Mouse (Mus musculus) activated CD4-positive, CD25-positive, alpha-beta regulatory T cell, adult 4 months (primary cell): ENCODE data around the gene Smim13. TPM values are rescaled to one million over a fixed set of nuclear protein-coding genes. Genes with fewer than 3 reads are reported as not detected.
"Not testable (repeated sequence)": the region's sequence is repeated elsewhere in the genome, so short reads cannot be mapped to it uniquely, and the experiment has no call there.

Experiments
- ATAC-seq: one replicate; pipeline ENCODE4 v1.8.0; 2017
- polyA plus RNA-seq, 2 experiments: library from polyadenylated mRNA; unstranded; fragments of 100-300 nt; shearing (Covaris generic); gene quantifications; one replicate each; pipeline ENCODE4 v1.2.1; 2017

Gene Smim13
- polyA plus RNA-seq, 2 experiments from 2014 or later = 3.7 to 3.8 TPM

DNA sequence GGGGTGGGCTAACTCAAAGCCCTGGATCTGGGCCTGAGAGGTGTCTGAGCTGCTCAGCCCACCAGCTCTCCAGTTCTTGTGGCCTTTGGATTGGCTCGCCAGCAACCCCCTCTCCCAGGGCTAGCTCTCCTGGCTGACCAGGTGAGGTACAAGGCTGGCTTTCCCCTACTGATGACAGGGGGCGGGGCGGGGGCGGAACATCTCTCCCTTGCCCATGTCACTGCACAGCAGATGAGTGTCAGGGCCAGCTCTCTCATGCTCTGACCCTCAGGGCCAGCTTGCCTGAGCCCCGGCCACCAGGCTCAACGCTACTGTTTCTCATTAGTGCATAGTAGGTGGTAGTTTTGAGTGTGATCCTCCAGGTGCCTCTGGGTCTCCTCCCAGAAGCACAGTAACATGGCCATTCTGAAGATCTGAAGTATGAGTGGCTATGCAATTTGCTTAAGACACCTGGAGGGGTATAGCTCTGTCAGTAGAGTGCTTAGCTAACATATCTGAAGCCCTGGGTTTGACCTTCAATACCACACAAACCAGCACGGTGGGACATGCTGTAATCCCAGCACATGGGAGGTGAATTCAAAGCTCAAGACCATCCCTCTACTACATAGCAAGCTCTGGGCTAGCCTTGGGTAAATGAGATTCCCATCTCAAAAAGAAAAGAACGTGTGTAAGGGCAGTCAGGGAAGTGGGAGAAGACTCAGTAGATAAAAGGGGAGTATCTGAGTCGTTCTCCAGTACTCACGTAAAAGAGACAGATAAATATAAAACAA is 11.4 kb upstream of the Smim13 start:
- ATAC-seq = no peak

DNA sequence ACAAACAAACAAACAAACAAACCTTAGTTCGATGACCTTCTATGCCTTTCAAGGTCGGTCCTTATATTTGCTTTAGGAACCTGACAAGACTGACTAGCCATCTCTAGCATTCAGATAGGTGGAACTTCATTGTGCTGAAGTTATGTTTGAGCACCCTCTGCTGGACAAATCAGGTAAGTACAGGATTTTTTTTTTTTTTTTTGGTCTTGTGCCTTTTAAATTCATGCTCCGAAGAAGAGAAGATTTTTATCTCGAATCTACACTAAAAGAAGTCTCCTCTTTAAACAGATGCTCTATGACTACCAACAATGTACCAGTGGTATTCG is 10.9 kb upstream of the Smim13 start:
- ATAC-seq = no peak

DNA sequence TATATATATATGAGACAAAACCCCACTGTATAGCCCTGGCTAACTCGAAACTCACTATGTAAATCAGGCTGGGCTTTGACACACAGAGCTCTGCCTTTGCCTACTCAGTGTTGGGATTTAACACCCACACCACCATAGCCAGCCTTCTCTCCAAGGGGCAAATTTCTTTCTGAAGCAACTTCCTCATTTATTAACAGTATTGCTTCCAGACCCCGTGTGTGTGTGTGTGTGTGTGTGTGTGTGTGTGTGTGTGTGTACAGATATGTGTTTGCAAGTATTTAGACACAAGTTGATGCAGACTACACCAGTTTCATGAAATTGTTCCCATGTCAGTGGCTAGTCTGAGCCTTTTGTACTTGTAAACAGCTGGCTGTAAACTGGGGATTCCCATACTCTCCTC is 8.1 kb upstream of the Smim13 start:
- no peak for ATAC-seq

DNA sequence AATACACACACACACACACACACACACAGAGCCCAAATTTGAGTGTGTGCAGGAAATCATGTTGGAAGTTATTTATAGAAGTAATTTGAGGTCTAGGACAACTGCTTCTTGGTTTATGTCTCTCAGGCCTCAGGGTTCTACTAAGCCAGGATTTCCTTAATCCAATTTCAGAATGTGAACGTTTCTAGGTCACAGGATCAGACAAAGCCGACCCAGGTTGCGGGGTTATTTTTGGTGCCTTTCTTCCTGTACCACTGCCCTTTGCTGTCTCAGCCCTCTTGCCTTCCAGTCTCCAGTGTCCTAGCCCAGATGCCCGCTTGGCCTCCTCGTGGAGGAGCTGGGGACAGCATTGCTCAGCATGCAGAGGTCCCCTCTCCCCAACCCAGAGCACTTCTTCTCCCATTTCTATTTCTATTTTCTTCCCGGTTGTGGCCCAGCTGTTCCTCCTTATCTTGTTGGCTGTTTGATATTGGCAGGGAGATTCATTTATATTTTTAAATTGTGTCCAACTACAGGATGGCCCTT is 5.3 kb upstream of the Smim13 start:
- no peak for ATAC-seq

DNA sequence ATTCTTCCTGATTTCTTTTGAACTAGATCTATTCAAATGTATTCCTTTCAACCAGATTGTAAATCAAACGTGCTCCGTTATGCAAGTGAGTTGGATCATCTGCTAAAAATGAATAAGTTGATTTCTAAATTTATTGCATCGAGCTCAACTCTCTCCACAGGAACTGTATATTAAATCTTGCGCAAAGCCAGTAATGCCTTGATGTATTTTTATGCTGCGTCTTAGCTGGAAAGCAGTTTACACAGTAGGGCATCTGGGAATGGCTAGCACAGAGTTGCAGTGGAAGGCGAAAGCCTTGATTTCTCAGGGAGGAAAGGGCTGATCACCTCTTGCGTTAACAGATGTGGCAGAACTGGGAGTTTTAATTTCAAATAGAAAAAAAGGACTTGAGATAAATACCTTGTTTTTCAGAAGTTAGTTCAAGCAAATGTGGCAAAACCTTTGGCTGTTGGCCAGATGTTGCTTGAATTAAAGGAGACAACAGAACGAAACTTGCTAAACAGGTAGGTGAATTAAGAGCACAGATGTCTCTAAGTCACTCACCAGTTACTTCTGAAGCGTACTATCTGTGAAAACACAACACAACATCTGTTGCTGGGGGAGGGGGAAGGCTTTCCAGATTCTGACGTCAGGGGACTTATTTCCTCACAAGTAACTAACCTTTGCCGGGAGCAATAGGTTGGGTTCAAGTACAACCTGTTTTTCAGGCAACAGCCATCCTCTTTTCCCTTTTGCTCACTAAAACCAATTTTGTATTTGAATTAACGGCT is 708 bp upstream of the Smim13 start:
- no peak for ATAC-seq

DNA sequence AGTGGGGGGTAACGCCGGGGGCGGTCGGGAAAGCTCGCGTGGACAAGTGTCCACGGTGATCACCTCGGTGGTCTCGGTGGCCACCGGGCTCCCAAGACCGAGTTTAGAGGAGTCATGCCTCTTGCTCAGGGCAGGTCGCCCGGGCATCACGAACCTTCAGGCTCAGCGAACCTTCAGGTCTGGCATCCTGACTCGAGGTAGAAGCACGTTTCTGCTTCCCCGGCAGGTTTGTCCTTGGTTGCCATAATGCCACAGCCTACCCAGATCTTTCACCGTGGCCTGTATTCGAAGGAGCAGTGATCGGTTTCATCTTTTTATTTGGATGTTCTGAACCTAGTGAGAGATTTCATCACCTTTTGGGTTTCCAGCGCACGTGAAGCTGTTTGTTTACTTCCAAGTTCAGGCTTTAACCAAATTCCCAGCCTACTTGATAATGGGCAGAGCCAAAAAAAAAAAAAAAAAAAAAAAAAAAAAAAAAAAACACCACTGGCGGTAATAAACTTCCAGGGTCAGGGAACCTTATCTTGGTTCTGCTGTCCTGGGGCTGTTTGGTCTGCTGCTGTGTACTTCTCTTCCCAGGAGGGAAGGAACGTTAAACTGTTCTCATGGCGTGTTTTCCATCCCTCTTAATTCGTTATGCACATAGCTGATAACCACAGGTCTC is 806 bp downstream of the Smim13 start:
- no peak for ATAC-seq

DNA sequence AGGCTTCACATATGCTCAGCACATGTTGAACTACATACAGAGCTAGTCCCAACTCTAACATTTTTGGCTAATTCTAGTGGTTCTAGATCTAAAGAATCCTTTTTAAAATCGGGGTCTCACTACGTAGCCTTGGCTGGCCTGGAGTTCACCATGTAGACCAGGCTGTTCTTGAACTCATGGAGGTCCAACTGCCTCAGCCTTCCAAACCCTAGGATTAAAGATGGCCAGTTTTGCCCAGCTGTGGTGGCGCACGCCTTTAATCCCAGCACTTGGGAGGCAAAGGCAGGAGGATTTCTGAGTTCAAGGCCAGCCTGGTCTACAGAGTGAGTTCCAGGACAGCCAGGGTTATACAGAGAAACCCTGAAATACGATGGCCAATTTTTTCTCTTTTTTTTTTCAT is 1.6 kb downstream of the Smim13 start:
- ATAC-seq = not testable (repeated sequence)

DNA sequence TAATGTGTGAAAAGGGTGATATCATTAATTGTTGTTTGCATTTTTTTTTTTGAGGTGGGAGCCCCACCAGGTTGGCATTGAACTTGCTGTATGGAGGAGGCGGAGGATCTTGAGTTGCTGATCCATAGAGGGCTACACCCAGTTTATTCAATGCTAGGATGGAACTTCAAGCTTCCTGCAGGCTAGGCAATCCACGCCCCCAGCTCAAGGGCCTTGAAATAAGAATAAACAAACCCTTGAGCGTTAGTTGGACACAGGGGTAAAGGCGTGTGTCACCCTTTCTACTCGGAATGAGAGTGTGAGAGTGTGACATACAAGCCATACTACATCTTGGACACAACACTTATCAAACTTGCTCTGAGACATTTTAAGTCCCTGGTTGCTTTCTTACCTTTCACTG is 2.0 kb downstream of the Smim13 start:
- ATAC-seq = no peak

DNA sequence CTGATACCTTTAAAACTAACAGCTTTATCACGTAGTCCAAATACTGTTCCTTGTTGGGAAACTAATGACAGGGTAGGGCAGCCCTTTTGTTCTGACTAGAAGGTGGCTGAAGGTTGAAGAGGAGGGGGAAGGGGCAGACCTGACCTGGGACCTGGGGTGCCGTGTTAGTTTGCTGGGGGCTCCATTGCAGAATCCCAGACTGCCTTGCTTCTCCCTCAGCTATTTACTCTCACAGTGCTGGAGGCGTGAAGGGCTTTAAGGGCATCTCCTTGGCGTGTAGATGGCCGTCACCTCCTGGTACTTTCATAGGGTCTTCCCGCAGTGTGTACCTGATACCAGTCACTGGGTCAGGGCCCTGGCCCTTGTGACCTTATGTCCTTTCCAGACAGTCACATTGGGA is 2.5 kb downstream of the Smim13 start:
- no peak for ATAC-seq

DNA sequence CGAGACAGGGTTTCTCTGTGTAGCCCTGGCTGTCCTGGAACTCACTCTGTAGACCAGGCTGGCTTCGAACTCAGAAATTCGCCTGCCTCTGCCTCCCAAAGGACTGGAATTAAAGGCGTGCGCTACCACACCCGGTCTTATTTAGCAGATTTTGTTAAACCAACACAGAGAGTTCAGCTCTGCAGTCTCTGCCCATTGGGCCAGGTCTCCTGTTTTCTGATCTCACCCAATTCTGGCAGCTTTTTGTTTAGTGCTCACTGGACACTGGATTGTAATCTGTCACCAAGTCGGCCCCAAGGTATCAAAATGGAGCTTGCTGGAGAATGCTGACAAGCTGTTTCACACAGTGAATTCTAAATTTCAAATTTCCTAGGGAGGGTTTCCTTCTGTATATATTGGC is 3.1 kb downstream of the Smim13 start:
- ATAC-seq = no peak

DNA sequence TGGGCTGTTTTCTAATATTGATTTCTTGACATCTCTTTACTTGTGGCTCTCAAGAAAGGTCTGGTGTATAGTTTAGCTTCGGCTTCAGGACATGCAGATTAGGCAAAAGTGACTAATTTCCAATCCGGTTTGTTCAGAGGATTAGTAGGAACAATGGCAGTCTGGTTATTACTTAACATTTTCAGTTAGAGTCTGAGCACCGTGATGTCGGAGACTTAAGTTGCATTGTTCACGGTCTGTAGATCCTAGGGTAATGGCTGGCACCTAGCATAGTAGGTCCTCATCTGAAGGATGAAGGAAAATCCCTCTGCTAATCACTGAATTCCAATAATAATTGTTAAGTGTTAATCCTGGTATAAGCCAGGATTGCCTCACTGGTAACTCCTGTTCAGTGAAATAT is 6.5 kb downstream of the Smim13 start:
- ATAC-seq = no peak

DNA sequence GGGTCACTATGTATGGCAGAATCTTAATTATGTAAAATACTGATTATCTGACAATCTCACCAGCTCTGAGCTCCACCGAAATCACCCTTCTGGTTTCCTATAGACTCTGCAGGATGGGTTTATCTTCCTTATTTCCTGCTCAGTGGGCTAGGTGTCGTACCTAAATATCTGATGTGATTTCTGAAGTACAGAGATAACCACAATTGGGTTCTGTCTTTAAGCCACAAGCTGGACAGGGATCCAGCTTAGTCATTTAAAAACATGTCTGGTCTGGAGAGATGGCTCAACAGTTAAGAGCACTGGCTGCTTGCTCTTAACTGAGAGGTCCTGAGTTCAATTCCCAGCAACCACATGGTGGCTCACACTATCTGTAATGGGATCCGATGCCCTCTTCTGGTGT is 7.3 kb downstream of the Smim13 start:
- no peak for ATAC-seq

DNA sequence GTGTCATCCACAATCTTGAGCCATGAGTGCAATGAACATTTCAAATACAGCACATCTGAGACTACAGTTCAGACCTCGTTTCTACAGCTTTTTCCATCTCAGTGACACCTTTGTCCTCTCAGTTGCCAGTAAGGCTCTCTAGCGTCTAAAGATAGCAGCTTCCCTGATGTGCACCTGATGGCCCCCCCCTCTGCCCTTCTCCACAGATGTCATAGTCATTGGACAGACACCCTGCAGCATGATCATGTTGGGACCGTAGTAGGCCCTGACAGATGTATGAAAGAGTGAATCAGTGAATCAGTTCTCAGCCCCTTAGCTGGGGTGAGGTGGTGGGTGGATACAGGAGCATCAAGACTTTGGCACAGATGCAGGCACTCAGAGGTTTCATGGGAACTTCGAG is 8.2 kb downstream of the Smim13 start:
- ATAC-seq = no peak

DNA sequence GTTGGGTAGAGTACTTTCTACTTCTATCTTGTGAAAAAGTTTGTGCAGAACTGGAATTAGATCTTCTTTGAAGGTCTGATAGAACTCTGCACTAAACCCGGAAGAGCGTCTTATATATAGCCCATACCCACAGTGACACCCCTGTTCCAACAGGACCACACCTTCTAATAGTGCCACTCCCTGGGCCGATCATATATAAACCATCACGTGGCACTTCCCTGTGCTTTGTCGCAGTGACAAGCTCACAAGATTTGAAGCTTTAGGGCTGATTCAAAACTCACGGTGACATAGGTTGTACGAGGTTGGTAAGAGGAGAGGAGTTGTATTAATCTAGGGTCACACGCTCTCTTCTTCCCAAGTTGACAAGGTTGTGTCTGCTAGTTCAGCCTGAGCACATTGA is 12.0 kb downstream of the Smim13 start:
- not testable (repeated sequence) for ATAC-seq

DNA sequence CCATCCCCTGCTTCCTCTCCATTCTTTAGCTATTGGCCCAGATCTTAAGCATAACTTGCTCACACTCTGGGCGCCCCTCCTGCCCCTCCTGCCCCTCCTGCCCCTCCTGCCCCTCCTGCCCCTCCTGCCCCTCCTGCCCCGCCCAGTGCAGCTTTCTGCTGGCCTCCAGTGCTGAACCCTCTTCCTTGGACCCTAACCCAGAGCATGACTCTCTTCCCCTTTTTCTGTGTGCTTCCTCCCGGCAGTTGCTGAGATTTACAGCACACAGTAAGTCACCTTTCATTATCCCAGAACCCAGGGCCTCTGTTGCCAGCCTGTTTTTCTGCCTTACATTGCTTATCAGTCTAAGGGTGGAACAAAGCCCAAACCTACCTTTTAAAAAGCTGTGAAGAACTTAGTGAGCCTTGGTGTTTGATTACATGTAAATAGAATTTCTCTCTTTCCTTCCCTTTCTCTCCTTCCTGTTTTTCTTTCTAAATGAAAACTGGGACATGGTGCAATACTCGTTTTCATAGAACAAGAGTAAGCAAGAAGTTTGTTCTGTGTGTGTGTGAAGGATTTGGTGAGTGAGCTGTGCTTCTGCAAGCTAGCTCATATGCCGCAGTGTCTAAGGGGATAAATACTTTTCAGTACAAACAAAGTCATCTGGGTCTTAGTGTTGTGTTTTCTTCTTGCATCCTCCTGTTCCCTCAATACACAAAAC is 13.8 kb downstream of the Smim13 start:
- ATAC-seq = no peak

DNA sequence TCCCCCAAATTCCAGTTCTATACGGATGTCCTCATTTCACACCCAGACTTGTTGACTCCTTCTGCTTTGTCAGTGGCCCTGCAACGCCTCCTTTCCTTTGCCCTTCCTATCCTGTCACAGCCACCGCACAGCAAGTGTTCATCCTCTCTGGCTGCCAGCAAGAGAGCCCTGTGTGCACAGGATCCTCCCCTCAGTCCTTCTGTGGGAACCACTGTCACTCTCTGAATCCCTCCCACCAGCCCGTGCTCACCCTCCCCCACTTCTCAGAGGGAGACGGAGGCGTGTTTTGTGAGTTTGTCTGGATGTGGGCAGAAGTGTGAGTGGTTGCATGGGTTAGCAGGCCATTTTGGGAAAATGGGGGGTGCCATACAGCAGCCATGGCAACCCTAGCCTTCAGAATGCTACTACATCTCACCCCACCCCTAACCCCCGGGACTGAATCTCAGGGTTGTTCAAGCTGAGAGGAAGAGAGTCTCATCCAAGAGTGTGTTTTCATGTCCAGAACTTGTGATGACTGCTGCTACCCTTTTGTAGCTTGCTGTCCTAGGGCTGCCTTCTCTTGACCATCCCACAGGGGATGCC is 18.3 kb downstream of the Smim13 start:
- ATAC-seq = no peak

DNA sequence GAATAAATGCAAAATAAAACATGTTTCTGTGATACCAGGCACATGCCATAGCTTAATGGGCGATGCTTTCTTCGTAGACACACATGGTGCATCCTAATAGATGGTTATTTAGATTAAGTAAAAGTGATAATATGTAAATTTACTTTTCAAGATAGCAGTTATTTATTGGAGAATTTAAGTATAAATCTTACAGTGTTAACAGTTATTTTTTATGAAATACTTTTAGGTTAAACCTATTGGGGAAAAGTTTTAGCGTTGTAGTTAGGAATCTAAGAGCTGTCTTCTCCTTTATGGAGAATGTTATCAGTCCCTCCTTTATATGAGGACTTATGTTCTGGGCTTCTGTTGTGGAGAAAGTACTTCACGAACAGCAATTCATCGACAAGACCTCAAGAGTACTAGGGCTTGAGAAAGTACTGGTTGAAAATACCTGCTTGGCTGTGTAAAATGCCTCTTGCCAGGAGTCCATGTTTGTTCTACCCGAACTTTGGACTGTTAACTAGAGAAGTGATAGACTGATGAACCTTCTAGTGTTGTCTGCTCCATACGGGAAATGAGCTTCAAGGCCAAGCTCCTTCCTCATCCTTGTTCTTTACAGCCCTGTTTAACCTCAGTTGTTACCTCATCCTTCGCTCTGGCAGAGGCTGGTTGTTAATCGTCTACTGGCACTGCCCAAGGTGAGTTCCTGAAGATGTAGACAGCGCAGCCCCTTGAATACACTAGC is 24.4 kb downstream of the Smim13 start, which contains the start of gene Gm17364:
Gene Gm17364, minus strand, starts transcription at position 51 of the 724 bp plus-strand sequence.
- no peak for ATAC-seq

DNA sequence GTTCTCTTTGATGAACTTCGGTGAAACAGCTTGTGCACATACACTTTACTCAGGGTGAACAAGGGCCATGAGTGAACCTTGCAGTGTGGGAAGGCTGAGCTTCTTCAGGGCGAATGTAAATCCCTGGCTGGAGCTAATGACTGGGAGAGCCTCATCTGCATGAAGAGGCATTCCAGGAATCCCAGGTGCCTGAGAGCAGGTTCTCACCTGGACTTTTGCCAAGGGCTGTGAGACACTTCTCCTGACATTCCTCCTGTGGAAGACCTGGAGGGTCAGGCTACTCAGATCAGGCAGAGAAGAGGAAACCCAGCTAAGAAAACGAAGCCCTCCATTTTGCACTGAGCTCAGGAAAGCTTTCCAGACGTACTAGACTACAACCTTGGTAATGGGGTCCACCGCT is 31.1 kb downstream of the Smim13 start:
- ATAC-seq = no peak

DNA sequence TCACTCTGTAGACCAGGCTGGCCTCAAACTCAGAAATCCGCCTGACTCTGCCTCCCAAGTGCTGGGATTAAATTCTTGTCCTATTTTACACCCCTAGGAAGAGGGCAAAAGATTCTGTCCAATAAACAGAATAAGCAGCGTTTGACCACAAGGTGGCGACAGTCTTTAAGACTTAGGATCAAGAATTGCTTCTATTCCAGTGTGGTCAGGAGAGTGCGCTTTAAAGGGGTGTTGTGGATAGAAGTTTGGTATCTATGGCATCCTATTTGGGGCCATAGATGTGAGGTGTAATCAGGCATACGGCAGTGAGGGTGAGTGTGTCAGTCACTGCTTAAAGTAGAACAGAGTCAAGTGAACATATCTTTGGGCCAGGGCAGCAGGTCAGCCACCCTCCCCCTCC is 33.6 kb downstream of the Smim13 start:
- peak; percentile 36 for ATAC-seq

DNA sequence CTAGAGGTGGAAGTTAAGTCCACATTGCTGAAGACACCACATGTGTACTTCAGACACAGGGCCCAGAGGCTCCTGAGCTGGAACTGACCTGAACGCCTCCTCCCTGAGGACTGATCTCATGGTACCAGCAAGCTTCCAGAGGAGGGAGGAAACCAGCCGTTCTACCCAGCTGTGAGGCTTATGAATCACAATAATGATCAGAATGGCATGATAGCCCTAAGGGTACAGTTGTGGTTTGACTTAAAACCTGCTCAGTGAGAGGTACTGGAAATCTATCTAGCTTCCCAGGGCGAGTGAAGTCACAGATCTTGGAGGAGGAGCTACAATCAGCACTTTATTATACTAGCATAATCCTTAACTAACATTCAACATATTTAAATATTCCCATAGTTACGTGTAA is 35.8 kb downstream of the Smim13 start:
- no peak for ATAC-seq

DNA sequence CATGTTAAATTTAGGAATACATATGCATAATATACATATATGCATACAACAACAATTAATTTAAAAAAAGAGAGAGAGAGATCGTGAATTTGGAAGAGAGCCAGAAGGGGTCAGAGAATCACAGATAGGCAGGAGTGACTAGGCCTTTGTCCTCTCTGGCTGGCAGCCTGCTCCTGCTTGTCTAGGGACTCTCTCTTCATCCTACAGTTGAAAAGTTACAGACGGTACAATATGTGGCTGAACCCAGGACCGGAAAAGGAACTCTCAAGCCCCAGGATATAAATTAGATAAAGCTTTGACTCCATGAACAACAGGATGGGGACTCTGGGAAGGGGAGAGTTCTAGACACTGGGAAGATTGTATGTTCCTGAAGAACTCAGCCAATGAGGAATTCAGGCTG is 36.6 kb downstream of the Smim13 start:
- ATAC-seq = no peak

DNA sequence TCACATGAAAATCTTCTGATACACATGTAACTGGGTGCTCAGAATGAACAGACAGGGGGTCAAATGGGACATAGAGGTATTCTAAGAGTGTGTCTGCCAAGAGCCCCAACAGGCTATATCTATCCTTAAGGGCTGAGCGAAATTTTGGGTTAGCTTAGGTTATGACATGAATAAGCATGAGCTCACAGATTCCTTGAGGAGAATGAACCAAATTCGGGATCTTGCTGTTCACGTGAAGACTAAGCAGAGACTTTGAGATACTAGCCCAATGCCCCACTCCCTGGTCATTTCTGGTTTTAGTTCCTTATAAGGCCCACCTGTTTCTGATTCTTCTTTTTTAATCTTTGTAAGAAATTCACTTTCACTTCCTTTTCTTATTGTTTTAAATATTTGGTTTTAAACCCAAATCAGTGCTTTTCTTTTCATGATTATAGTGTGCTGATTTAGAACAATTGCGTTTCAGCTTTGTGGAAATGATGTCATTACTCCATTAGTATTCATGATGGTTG is 41.9 kb downstream of the Smim13 start:
- ATAC-seq = no peak
